Mouse (Mus musculus) lung, postnatal 0 days (tissue): ENCODE measurements around the gene Plcb1.

Source experiments
- CTCF ChIP-seq: IDR thresholded peaks from 2 replicates; pipeline ENCODE4 v1.5.1; 2016; ENCODE audit warnings: antibody characterized with exemption, mild to moderate bottlenecking
- EP300 ChIP-seq: IDR thresholded peaks from 2 replicates; pipeline ENCODE4 v1.6.1; 2016; ENCODE audit warnings: antibody characterized with exemption, mild to moderate bottlenecking, control low read depth

GRCm38 (mm10) chr2:135329782-135330545 is 544.1 kb downstream of the Plcb1 start:
- TF ChIP-seq EP300 (no peak), CTCF (peak; percentile 90)
